Mouse (Mus musculus) heart, postnatal 0 days (tissue): ENCODE results near the gene Btbd3.
A peak's percentile ranks its signal among the peaks of the same experiment; 100 is the strongest.

Source experiments
- CTCF ChIP-seq: IDR thresholded peaks from 2 replicates; pipeline ENCODE4 v1.5.1; 2016; ENCODE audit warnings: antibody characterized with exemption, control low read depth, low read depth
- EP300 ChIP-seq: IDR thresholded peaks from 2 replicates; pipeline ENCODE4 v1.6.1; 2016; ENCODE audit warnings: antibody characterized with exemption, low read depth

GRCm38 (mm10) chr2:138236149-138236548 is 20.2 kb upstream of the Btbd3 start:
- TF ChIP-seq CTCF: no peak
- TF ChIP-seq EP300: 0 out of 2 replicates have a peak, but pooled peaks have one; percentile 36
